Mouse (Mus musculus) intestine, embryonic 16.5 days (tissue): ENCODE measurements around the gene Pcdh18. TPM values are rescaled to one million over a fixed set of nuclear protein-coding genes. Genes with fewer than 3 reads are reported as not detected.

Experiments
- ATAC-seq: fragments of 200-750 bp; cut with Nextera tagmentation; 2 replicates; pipeline ENCODE4 v1.8.0; 2017; ENCODE audit warnings: moderate TSS enrichment, moderate library complexity
- H3K27ac ChIP-seq: fragments of 300-500 bp; sonication (generic); 2 replicates; pipeline ENCODE4 v1.5.1; 2014; ENCODE audit warnings: mild to moderate bottlenecking, low read length
- H3K27me3 ChIP-seq: fragments of 300-500 bp; sonication (generic); replicated peaks from 2 replicates; pipeline ENCODE4 v1.6.1; 2014; ENCODE audit warnings: low read length, control low read depth, mixed read lengths; ENCODE audit not compliant: control insufficient read depth, insufficient read depth
- H3K36me3 ChIP-seq: fragments of 300-500 bp; sonication (generic); 2 replicates; pipeline ENCODE4 v1.6.1; 2014; ENCODE audit warnings: low read length, control low read depth; ENCODE audit not compliant: control insufficient read depth, insufficient read depth
- H3K4me1 ChIP-seq: fragments of 300-500 bp; sonication (generic); 2 replicates; pipeline ENCODE4 v1.6.1; 2014; ENCODE audit warnings: low read length, control low read depth, mixed read lengths; ENCODE audit not compliant: control insufficient read depth, insufficient read depth
- H3K4me2 ChIP-seq: fragments of 300-500 bp; sonication (generic); 2 replicates; pipeline ENCODE4 v1.6.1; 2014; ENCODE audit warnings: low read depth, low read length, control low read depth
- H3K4me3 ChIP-seq: fragments of 300-500 bp; sonication (generic); 2 replicates; pipeline ENCODE4 v1.5.1; 2014; ENCODE audit warnings: mild to moderate bottlenecking, low read length
- H3K9ac ChIP-seq: fragments of 300-500 bp; sonication (generic); 2 replicates; pipeline ENCODE4 v1.6.1; 2014; ENCODE audit warnings: low read depth, low read length
- H3K9me3 ChIP-seq: fragments of 300-500 bp; sonication (generic); 2 replicates; pipeline ENCODE4 v1.6.1; 2016; ENCODE audit warnings: low read length, control low read depth; ENCODE audit not compliant: control insufficient read depth
- WGBS: fragments of 180-500 bp; shearing (Covaris S2); extraction: QIAGEN DNeasy Blood & Tissue Kit; methylation state at CpG from one replicate; pipeline ENCODE4 v1.1.7; 2014; 5-methylcytosine and 5-hydroxymethylcytosine counted together
- polyA plus RNA-seq: library from polyadenylated mRNA; unstranded; fragments of >200 nt; fragmentation: Nextera tagmentation; extraction: Ambion mirVana; gene quantifications from 2 replicates; pipeline ENCODE4 v1.2.1, GENCODE M21; 2015

Pcdh18 gene
- polyA plus RNA-seq: 30.6 and 31.0 TPM in 2 replicates

GRCm38 (mm10) chr3:49756870-49757625, at the start of gene Pcdh18:
Gene Pcdh18, minus strand, starts transcription at chr3:49757325.
- Histone ChIP-seq H3K27ac (peak within 1 kb of the TSS; percentile 97), H3K4me1 (no peaks in the 10 kb centered on the region), H3K27me3 (no peaks in the 10 kb centered on the region), H3K9me3 (no peaks in the 10 kb centered on the region), H3K4me3 (peak within 1 kb of the TSS; percentile 67), H3K9ac (peak within 1 kb of the TSS; percentile 80), H3K4me2 (peak within 1 kb of the TSS; percentile 73), H3K36me3 (no peaks in the 10 kb centered on the region)
- peak; percentile 94 for ATAC-seq
- under 1% methylated on average over 43 of the region's 43 CpGs for WGBS

GRCm38 (mm10) chr3:49806823-49807222, 49.7 kb upstream of the Pcdh18 start:
- 45% methylated on average over 2 of the region's 2 CpGs for WGBS

GRCm38 (mm10) chr3:49805511-49805910, 48.4 kb upstream of the Pcdh18 start:
- H3K9me3 ChIP-seq: no peaks in the 10 kb centered on the region
- H3K27me3 ChIP-seq: no peaks in the 10 kb centered on the region
- no peak overlapping the region for H3K27ac ChIP-seq
- WGBS: 81% methylated on average over 1 of the region's 1 CpGs
- no peak overlapping the region for H3K9ac ChIP-seq
- no peak for ATAC-seq
- H3K36me3 ChIP-seq: no peaks in the 10 kb centered on the region
- H3K4me1 ChIP-seq: no peaks in the 10 kb centered on the region
- no peak overlapping the region for H3K4me3 ChIP-seq
- no peak overlapping the region for H3K4me2 ChIP-seq

More at GRCm38 (mm10) chr3:49806823-49807222, 49.7 kb upstream of the Pcdh18 start:
- H3K9ac ChIP-seq: no peak overlapping the region
- H3K4me2 ChIP-seq: no peak overlapping the region
- H3K9me3 ChIP-seq: no peaks in the 10 kb centered on the region
- no peak overlapping the region for H3K4me3 ChIP-seq
- no peak overlapping the region for H3K27ac ChIP-seq
- H3K27me3 ChIP-seq: no peaks in the 10 kb centered on the region
- no peak for ATAC-seq
- no peaks in the 10 kb centered on the region for H3K4me1 ChIP-seq
- no peaks in the 10 kb centered on the region for H3K36me3 ChIP-seq

GRCm38 (mm10) chr3:49788296-49788695, 31.2 kb upstream of the Pcdh18 start:
- no peaks in the 10 kb centered on the region for H3K27me3 ChIP-seq
- no peak overlapping the region for H3K4me2 ChIP-seq
- no peak overlapping the region for H3K27ac ChIP-seq
- H3K9me3 ChIP-seq: no peaks in the 10 kb centered on the region
- no peaks in the 10 kb centered on the region for H3K36me3 ChIP-seq
- WGBS: 55% methylated on average over 2 of the region's 2 CpGs
- no peak for ATAC-seq
- H3K4me3 ChIP-seq: no peak overlapping the region
- H3K4me1 ChIP-seq: no peaks in the 10 kb centered on the region
- no peak overlapping the region for H3K9ac ChIP-seq

GRCm38 (mm10) chr3:49787719-49788118, 30.6 kb upstream of the Pcdh18 start:
- H3K27me3 ChIP-seq: no peaks in the 10 kb centered on the region
- no peak for ATAC-seq
- H3K36me3 ChIP-seq: no peaks in the 10 kb centered on the region
- no peaks in the 10 kb centered on the region for H3K9me3 ChIP-seq
- H3K4me3 ChIP-seq: no peak overlapping the region
- 84% methylated on average over 4 of the region's 4 CpGs for WGBS
- H3K27ac ChIP-seq: no peak overlapping the region
- no peaks in the 10 kb centered on the region for H3K4me1 ChIP-seq
- H3K4me2 ChIP-seq: no peak overlapping the region
- H3K9ac ChIP-seq: no peak overlapping the region

- H3K4me3 ChIP-seq: no peak overlapping the region
- no peak overlapping the region for H3K27ac ChIP-seq
- H3K9me3 ChIP-seq: no peaks in the 10 kb centered on the region
- WGBS: 44% methylated on average over 3 of the region's 3 CpGs
- no peak for ATAC-seq
- H3K27me3 ChIP-seq: no peaks in the 10 kb centered on the region
- no peak overlapping the region for H3K4me2 ChIP-seq
- H3K9ac ChIP-seq: no peak overlapping the region
- H3K4me1 ChIP-seq: no peaks in the 10 kb centered on the region
- no peaks in the 10 kb centered on the region for H3K36me3 ChIP-seq
Measured at GRCm38 (mm10) chr3:49768992-49769738, 12.0 kb upstream of the Pcdh18 start.

GRCm38 (mm10) chr3:49762711-49763110, 5.6 kb upstream of the Pcdh18 start:
- H3K27me3 ChIP-seq: no peaks in the 10 kb centered on the region
- H3K9me3 ChIP-seq: no peaks in the 10 kb centered on the region
- no peak overlapping the region for H3K27ac ChIP-seq
- no peak for ATAC-seq
- H3K36me3 ChIP-seq: no peaks in the 10 kb centered on the region
- no peaks in the 10 kb centered on the region for H3K4me1 ChIP-seq
- WGBS: 85% methylated on average over 5 of the region's 5 CpGs
- no peak overlapping the region for H3K4me3 ChIP-seq
- H3K9ac ChIP-seq: no peak overlapping the region
- no peak overlapping the region for H3K4me2 ChIP-seq

GRCm38 (mm10) chr3:49761971-49762370, 4.8 kb upstream of the Pcdh18 start:
- H3K27ac ChIP-seq: no peak overlapping the region
- no peaks in the 10 kb centered on the region for H3K9me3 ChIP-seq
- H3K4me2 ChIP-seq: no peak overlapping the region
- ATAC-seq: no peak
- H3K36me3 ChIP-seq: no peaks in the 10 kb centered on the region
- no peaks in the 10 kb centered on the region for H3K27me3 ChIP-seq
- no peaks in the 10 kb centered on the region for H3K4me1 ChIP-seq
- H3K4me3 ChIP-seq: no peak overlapping the region
- no peak overlapping the region for H3K9ac ChIP-seq

GRCm38 (mm10) chr3:49757626-49758019, 498 bp upstream of the Pcdh18 start:
- Histone ChIP-seq H3K4me1 (no peaks in the 10 kb centered on the region), H3K4me3 (peak overlapping the region; percentile 67), H3K9me3 (no peaks in the 10 kb centered on the region), H3K36me3 (no peaks in the 10 kb centered on the region), H3K27me3 (no peaks in the 10 kb centered on the region), H3K9ac (peak overlapping the region; percentile 80; the same call in 1 of the 2 replicates), H3K27ac (peak overlapping the region; percentile 97), H3K4me2 (peak overlapping the region; percentile 73)
- WGBS: under 1% methylated on average over 6 of the region's 6 CpGs
- no peak; the same call in 1 of the 2 replicates for ATAC-seq
